Mouse (Mus musculus): ENCODE results near the gene Rxra.

DNA sequence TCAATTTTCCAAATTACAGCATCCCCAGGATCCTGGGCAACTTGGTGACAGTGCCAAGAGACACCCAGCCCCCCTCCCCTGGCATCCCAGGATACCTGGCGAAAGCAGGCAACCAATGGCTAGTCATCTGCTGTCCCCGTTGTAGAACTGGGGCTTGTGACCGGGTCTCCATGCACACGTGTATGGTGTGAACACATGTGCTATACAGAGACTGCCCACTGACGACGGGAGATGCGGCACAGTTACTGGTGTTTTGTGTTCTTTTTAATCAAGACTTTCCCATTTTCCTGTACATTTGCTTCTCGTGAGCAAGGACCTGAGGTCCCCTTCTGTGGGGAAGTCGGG lies 85.7 kb downstream of the Rxra start:
- no peak for TF ChIP-seq POLR2A (IDR thresholded peaks at IDR 0.05; ENCODE audit: borderline replicate concordance, insufficient read depth, low read length)
- no peak for TF ChIP-seq CTCF (IDR thresholded peaks at IDR 0.05; ENCODE audit: borderline replicate concordance, insufficient read depth, low read depth, low read length)

All from cerebellum, adult 2 months (tissue).